Mouse (Mus musculus): ENCODE measurements at regions not wholly inside any gene's neighbourhood (a gene's known extent, or its start where the extent isn't known, plus 50 kb on each side); places are given as distances from the start of the nearest gene placed in this dataset.
A peak's percentile ranks its signal among the peaks of the same experiment; 100 is the strongest.

GRCm38 (mm10) chr9:89836454-89837245 lies 73.1 kb upstream of the Rasgrf1 start:
- Histone ChIP-seq H3K27ac (ENCODE audit: low read depth, low read length) (no peak overlapping the region), H3K27me3 (replicated peaks; ENCODE audit: control insufficient read depth, insufficient read depth, low read length) (no peaks in the 10 kb centered on the region), H3K36me3 (ENCODE audit: control insufficient read depth, insufficient read depth, low read length) (no peaks in the 10 kb centered on the region), H3K4me3 (ENCODE audit: low read depth, low read length) (no peak overlapping the region), H3K4me1 (replicated peaks; ENCODE audit: control insufficient read depth, insufficient read depth, low read length) (no peaks in the 10 kb centered on the region), H3K4me2 (no peak overlapping the region), H3K9ac (ENCODE audit: low read depth, low read length) (no peak overlapping the region), H3K9me3 (ENCODE audit: control insufficient read depth, low read length) (no peaks in the 10 kb centered on the region)
- no peak for ATAC-seq (replicated peaks; ENCODE audit: low FRiP score)
- no peak for DNase-seq (ENCODE audit: low spot score)
- 74% methylated on average over 7 of the region's 7 CpGs for WGBS

GRCm38 (mm10) chr9:89833596-89833995 lies 76.1 kb upstream of the Rasgrf1 start:
- Histone ChIP-seq H3K4me3 (ENCODE audit: low read depth, low read length) (no peak overlapping the region), H3K4me1 (replicated peaks; ENCODE audit: control insufficient read depth, insufficient read depth, low read length) (no peaks in the 10 kb centered on the region), H3K36me3 (ENCODE audit: control insufficient read depth, insufficient read depth, low read length) (no peaks in the 10 kb centered on the region), H3K27ac (ENCODE audit: low read depth, low read length) (no peak overlapping the region), H3K9ac (ENCODE audit: low read depth, low read length) (no peak overlapping the region), H3K4me2 (no peak overlapping the region), H3K9me3 (ENCODE audit: control insufficient read depth, low read length) (no peaks in the 10 kb centered on the region), H3K27me3 (replicated peaks; ENCODE audit: control insufficient read depth, insufficient read depth, low read length) (no peaks in the 10 kb centered on the region)
- DNase-seq (ENCODE audit: low spot score) (no peak), ATAC-seq (replicated peaks; ENCODE audit: low FRiP score) (no peak)
- WGBS, result 84% methylated on average over 9 of the region's 9 CpGs

GRCm38 (mm10) chr9:89831855-89832254 lies 77.9 kb upstream of the Rasgrf1 start:
- Histone ChIP-seq H3K4me2 (no peak overlapping the region), H3K9ac (ENCODE audit: low read depth, low read length) (no peak overlapping the region), H3K27me3 (replicated peaks; ENCODE audit: control insufficient read depth, insufficient read depth, low read length) (no peaks in the 10 kb centered on the region), H3K36me3 (ENCODE audit: control insufficient read depth, insufficient read depth, low read length) (no peaks in the 10 kb centered on the region), H3K9me3 (ENCODE audit: control insufficient read depth, low read length) (no peaks in the 10 kb centered on the region), H3K4me1 (replicated peaks; ENCODE audit: control insufficient read depth, insufficient read depth, low read length) (no peaks in the 10 kb centered on the region), H3K27ac (ENCODE audit: low read depth, low read length) (no peak overlapping the region), H3K4me3 (ENCODE audit: low read depth, low read length) (no peak overlapping the region)
- 86% methylated on average over 14 of the region's 14 CpGs for WGBS
- DNase-seq (ENCODE audit: low spot score) (no peak), ATAC-seq (replicated peaks; ENCODE audit: low FRiP score) (no peak)

- no peak overlapping the region for H3K27ac ChIP-seq (ENCODE audit: low read depth, low read length)
- no peak overlapping the region for H3K4me3 ChIP-seq (ENCODE audit: low read depth, low read length)
- no peak overlapping the region for H3K9ac ChIP-seq (ENCODE audit: low read depth, low read length)
- H3K4me1 ChIP-seq (replicated peaks; ENCODE audit: control insufficient read depth, insufficient read depth, low read length), result no peaks in the 10 kb centered on the region
- H3K9me3 ChIP-seq (ENCODE audit: control insufficient read depth, low read length), result no peaks in the 10 kb centered on the region
- DNase-seq (ENCODE audit: low spot score), result no peak
- no peak overlapping the region for H3K4me2 ChIP-seq
- no peaks in the 10 kb centered on the region for H3K27me3 ChIP-seq (replicated peaks; ENCODE audit: control insufficient read depth, insufficient read depth, low read length)
- ATAC-seq (replicated peaks; ENCODE audit: low FRiP score), result no peak
- no peaks in the 10 kb centered on the region for H3K36me3 ChIP-seq (ENCODE audit: control insufficient read depth, insufficient read depth, low read length)
- WGBS, result 83% methylated on average over 5 of the region's 5 CpGs
These were observed 81.6 kb upstream of the Rasgrf1 start for GRCm38 (mm10) chr9:89828156-89828555.

- H3K27ac ChIP-seq (ENCODE audit: low read depth, low read length), result no peak overlapping the region
- H3K4me3 ChIP-seq (ENCODE audit: low read depth, low read length), result no peak overlapping the region
- H3K4me1 ChIP-seq (replicated peaks; ENCODE audit: control insufficient read depth, insufficient read depth, low read length), result no peaks in the 10 kb centered on the region
- H3K27me3 ChIP-seq (replicated peaks; ENCODE audit: control insufficient read depth, insufficient read depth, low read length), result no peaks in the 10 kb centered on the region
- no peaks in the 10 kb centered on the region for H3K9me3 ChIP-seq (ENCODE audit: control insufficient read depth, low read length)
- no peaks in the 10 kb centered on the region for H3K36me3 ChIP-seq (ENCODE audit: control insufficient read depth, insufficient read depth, low read length)
- no peak overlapping the region for H3K9ac ChIP-seq (ENCODE audit: low read depth, low read length)
- ATAC-seq (replicated peaks; ENCODE audit: low FRiP score) (no peak), DNase-seq (ENCODE audit: low spot score) (no peak)
- 57% methylated on average over 5 of the region's 5 CpGs for WGBS
- H3K4me2 ChIP-seq, result peak overlapping the region; percentile 42; the same call in 1 of the 2 replicates
These were observed 82.1 kb upstream of the Rasgrf1 start for GRCm38 (mm10) chr9:89827564-89827963.

- Histone ChIP-seq H3K4me3 (ENCODE audit: low read depth, low read length) (no peak overlapping the region), H3K27ac (ENCODE audit: low read depth, low read length) (no peak overlapping the region), H3K27me3 (replicated peaks; ENCODE audit: control insufficient read depth, insufficient read depth, low read length) (no peaks in the 10 kb centered on the region), H3K4me1 (replicated peaks; ENCODE audit: control insufficient read depth, insufficient read depth, low read length) (no peaks in the 10 kb centered on the region), H3K36me3 (ENCODE audit: control insufficient read depth, insufficient read depth, low read length) (no peaks in the 10 kb centered on the region), H3K9me3 (ENCODE audit: control insufficient read depth, low read length) (no peaks in the 10 kb centered on the region), H3K9ac (ENCODE audit: low read depth, low read length) (no peak overlapping the region), H3K4me2 (peak overlapping the region; percentile 42)
- DNase-seq (ENCODE audit: low spot score) (peak; percentile 78), ATAC-seq (replicated peaks; ENCODE audit: low FRiP score) (peak; percentile 80)
- 36% methylated on average over 24 of the region's 24 CpGs for WGBS
These were observed 82.8 kb upstream of the Rasgrf1 start for GRCm38 (mm10) chr9:89826712-89827548.

GRCm38 (mm10) chr9:89821853-89822243 lies 83.6 kb upstream of the Ankrd34c start:
- DNase-seq (ENCODE audit: low spot score) (no peak), ATAC-seq (replicated peaks; ENCODE audit: low FRiP score) (no peak)
- H3K27me3 ChIP-seq (replicated peaks; ENCODE audit: control insufficient read depth, insufficient read depth, low read length), result no peaks in the 10 kb centered on the region
- no peak overlapping the region for H3K4me2 ChIP-seq
- H3K36me3 ChIP-seq (ENCODE audit: control insufficient read depth, insufficient read depth, low read length), result no peaks in the 10 kb centered on the region
- WGBS, result 78% methylated on average over 4 of the region's 4 CpGs
- no peak overlapping the region for H3K9ac ChIP-seq (ENCODE audit: low read depth, low read length)
- H3K9me3 ChIP-seq (ENCODE audit: control insufficient read depth, low read length), result no peaks in the 10 kb centered on the region
- H3K27ac ChIP-seq (ENCODE audit: low read depth, low read length), result no peak overlapping the region
- no peak overlapping the region for H3K4me3 ChIP-seq (ENCODE audit: low read depth, low read length)
- no peaks in the 10 kb centered on the region for H3K4me1 ChIP-seq (replicated peaks; ENCODE audit: control insufficient read depth, insufficient read depth, low read length)

GRCm38 (mm10) chr9:89821109-89821852 lies 83.0 kb upstream of the Ankrd34c start:
- no peak overlapping the region for H3K4me2 ChIP-seq
- H3K9me3 ChIP-seq (ENCODE audit: control insufficient read depth, low read length), result no peaks in the 10 kb centered on the region
- DNase-seq (ENCODE audit: low spot score) (no peak), ATAC-seq (replicated peaks; ENCODE audit: low FRiP score) (no peak)
- WGBS, result 64% methylated on average over 20 of the region's 20 CpGs
- no peak overlapping the region for H3K27ac ChIP-seq (ENCODE audit: low read depth, low read length)
- H3K27me3 ChIP-seq (replicated peaks; ENCODE audit: control insufficient read depth, insufficient read depth, low read length), result no peaks in the 10 kb centered on the region
- H3K9ac ChIP-seq (ENCODE audit: low read depth, low read length), result no peak overlapping the region
- H3K36me3 ChIP-seq (ENCODE audit: control insufficient read depth, insufficient read depth, low read length), result no peaks in the 10 kb centered on the region
- H3K4me1 ChIP-seq (replicated peaks; ENCODE audit: control insufficient read depth, insufficient read depth, low read length), result no peaks in the 10 kb centered on the region
- no peak overlapping the region for H3K4me3 ChIP-seq (ENCODE audit: low read depth, low read length)
